Mouse (Mus musculus): ENCODE results near the gene E330021D16Rik.
"Not testable (repeated sequence)": the region's sequence is repeated elsewhere in the genome, so short reads cannot be mapped to it uniquely, and the experiment has no call there.

The E330021D16Rik gene

DNA sequence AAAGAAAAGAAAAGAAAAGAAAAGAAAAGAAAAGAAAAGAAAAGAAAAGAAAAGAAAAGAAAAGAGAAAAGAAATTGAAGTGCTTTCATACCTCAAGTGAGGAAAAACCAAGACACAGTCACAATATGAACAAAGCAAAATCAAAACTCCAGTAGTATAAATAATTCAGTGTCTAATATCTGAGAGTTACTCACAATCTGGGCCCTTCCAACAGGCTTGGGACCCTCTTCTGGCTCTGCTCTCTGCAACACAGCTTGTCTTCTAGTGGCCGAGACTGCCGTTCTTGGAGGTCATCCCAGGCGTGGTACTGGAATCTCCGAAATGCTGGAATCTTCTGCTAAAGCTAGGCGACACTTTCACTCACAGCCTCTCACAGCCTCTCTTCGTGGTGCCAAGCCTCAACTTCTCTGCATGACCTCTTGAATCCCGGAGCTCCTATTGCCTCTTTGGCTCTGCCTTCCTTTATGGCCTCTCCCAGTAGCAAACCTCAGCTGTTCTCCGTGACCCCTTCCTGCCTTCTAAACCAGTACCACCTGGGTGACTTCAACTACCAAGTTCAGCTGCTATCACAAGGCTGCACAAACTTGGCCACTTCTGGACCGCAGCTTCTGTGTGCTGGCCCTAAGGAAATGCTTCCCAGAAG lies at the start of gene E330021D16Rik:
TSS of gene E330021D16Rik (minus strand) at position 437 of the 643 bp plus-strand sequence.
- in situ Hi-C loops (cut with MboI) = no loop called here

DNA sequence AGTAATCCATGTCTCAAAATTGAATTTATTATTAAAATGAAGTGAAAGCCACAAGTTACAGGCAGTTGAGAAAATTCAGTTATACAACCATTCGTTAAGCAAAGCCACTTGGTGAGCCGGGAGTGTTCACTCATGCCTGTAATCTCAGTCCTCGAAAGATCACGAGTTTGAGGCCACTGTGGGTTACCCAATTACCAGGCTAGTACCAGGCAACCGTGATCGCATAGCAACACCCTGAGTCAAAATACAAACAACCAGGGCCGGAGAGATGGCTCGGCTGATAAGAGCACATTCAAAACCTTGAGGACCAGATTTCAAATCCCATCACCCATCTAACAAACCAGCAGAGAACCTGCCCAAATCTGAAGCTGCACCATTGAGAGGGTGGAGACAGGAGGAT lies 49.7 kb upstream of the E330021D16Rik start:
- in situ Hi-C loops (cut with MboI) = loop anchor here (5.0 kb wide), 1 partner anchor 52 kb away; no protein-coding TSS in a partner anchor

DNA sequence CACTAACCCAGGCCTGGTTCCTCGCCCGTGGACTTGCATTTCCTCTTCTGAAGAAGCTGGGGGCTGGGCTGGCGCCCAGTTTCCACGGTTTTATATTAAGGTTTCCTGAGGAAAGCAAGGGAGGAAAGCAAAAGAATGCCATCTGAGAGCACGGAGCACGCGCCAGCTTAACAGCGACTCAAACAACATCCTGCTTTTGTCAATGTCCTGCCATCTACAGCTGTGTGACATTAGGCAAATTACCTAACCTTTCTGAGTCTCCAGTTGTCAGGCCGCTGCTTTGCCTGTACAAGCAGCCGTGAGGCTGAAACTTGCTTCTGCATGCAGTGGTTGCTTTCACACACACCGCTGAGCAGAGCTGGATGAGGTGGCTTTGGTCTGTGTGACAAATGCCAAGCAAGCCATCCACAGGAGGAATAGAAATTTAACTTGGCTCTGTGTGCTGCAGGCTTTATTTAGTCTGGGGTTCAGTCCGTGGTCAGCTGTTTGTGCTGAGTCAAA lies 48.8 kb upstream of the E330021D16Rik start:
- in situ Hi-C loops (cut with MboI) = no loop called here

DNA sequence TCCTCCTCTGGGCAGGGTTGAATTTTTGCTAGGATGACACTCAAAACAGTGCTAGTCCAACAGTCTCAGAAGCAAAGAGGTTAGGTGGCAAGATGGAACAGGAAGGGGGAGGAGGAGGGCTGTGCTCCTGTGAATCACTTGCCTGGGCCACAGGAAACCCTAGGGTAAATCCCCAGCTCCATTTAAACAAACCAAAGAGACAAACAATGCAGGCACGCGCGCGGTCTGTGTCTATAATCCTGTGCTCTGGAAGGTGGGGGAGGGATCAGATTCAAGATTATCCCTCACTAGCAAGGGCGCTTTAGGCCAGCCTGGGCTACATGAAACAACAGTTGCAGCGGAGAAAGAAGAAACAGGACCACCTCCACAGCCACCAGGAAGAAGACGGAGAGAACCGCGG lies 48.1 kb upstream of the E330021D16Rik start:
- in situ Hi-C loops (cut with MboI) = no loop called here

DNA sequence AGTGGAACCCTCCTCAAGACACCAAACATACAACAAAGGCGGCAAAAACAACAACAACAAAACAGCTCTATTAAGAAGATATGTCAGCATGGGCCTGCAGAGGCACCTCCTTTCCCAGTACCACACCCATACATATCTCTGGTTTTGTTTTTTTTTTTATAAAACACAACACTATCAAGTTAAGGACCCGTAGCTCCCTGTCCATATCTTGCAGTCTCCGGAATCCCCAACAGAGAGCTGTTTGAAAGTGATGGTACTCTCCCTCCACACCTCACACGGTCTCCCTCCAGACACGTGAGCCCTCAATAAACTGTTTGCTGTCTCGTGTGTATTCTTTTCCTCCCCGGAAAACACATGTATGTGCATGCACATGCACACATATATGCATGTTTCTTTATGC lies 43.8 kb upstream of the E330021D16Rik start:
- in situ Hi-C loops (cut with MboI) = loop anchor here (5.0 kb wide), 1 partner anchor 37 kb away; no protein-coding TSS in a partner anchor

DNA sequence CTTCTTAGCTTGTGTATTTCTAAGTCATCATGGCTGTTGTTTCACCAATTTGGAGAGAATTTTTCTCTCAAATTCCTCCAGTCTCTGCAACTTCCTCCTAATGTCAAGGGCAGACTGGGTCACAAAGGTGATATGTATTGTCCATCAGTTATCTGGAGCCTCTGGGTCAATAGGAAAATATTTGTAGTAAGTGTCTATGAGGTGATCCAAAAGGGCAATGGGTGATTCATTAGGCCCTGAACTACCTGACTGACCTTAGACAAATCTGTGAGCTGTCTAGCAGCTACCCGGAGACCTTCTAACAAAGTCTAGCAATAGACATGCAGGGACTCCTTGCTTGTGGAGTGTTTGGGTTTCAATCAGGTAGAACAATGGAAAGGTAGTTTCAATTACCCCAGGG lies 40.9 kb upstream of the E330021D16Rik start:
- in situ Hi-C loops (cut with MboI) = loop anchor here (5.0 kb wide), 1 partner anchor 34 kb away; no protein-coding TSS in a partner anchor

DNA sequence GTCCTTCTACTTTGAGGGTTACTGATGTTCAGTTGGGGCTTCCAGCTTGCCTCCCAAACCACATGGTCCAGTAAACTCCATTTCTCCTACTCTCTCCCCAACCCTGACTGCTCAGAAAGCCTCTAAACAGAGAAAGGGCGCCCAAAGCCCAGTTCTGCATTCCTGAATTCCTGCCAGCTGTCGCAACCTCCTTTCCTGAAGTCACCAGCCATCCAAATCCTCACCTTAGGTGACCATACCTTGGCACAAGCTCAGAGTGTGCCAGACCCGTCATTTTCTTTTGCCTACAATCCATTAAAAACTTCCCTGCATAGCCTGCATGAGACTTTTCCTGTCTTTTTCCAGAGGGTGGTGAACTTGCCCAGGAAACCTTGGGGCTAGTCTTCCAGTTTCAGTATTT lies 40.3 kb upstream of the E330021D16Rik start:
- in situ Hi-C loops (cut with MboI) = loop anchor here (5.0 kb wide), 1 partner anchor 33 kb away; no protein-coding TSS in a partner anchor

DNA sequence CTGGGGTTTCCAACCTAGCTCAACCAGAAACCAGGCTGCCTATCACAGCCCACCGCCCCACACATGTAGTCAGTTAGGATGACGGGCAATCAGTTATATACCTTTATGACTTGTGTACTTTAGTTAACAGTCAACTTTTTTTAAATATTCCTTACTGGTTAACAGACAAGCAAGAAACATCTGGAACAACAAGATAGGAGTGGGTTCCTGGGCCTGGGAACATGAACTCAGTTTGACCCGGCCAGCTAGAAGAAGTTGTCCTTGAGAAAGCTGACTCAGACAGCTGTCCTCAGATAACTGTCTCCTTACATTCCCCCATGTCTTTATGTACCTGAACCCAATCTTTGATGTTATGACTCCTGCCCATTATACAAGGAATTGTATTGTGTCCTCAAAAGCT lies 37.3 kb upstream of the E330021D16Rik start:
- in situ Hi-C loops (cut with MboI) = no loop called here

DNA sequence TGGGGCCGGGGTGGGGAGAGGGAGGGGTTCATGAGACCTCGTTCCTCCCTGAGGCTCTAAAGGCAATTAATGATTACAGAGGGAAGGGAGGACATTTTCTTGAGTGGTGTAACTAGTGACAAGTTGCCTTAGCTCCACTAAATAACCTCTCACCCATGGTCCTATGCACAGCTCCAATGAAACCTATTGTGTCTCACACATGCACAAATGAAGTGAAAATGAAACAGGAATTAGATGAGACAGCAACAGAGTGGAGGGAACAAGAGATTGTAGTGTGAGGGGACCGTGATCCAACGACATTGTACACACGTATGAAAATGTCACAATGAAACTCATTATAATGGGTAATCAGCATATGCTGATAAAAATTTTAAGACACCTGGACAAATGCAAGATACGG lies 35.5 kb upstream of the E330021D16Rik start:
- in situ Hi-C loops (cut with MboI) = no loop called here

DNA sequence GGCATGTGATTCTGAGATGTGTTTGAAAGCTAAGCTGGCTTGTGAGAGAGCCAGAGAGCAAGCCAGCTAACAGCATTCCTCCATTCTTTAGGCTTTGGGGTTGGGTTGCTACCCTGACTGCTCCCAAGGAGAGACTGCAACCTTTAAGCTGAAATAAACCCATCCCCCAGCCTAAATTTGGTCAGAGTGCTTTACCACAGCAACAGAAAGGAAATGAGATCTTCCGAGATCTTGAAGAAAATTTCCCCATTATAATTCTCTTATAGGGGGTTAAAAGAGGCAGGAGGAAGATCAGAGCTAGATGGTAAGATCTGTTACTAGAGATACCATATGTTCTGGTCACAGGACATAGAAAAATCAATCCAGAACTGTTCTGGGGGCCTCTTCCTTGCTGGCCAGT lies 34.6 kb upstream of the E330021D16Rik start:
- in situ Hi-C loops (cut with MboI) = no loop called here

DNA sequence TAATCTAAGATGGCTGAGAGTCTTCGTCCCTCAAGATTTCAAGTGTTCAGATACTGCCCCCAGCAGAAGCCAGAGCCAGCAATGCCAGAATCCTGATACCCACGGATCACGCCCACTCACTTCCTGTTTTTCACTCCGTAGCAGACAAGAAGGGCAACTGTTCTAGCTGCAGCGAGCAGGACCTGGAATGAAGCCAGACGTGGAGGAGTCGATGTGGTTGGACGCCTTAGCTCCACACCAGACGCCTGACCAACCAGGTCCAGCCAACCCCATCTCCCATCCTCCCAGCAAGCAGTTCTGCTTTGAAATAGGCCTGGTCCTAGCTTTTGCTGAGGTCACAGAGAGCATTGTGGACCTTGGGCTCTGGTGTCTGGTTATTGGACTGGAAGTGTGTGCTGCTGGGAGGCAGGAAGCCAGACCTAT lies 33.9 kb upstream of the E330021D16Rik start:
- in situ Hi-C loops (cut with MboI) = no loop called here

DNA sequence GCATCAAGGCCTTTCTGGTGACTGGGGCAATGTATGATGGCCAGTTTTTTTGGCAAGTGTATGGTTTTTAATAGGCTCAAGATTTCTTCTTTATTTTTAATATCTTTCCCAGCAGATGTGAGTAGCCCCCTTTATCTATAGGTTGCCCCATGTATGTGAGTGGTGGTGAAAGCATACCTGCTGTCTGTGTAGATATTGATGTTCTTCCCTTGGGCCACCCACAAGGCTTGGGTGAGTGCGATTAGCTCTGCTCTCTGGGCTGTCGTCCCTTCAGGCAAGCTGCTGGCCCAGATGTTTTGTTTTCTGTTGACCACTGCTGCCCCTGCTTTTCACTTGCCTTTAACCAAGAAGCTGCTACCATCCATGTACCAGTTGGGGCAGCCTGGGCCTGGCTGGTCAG lies 23.8 kb upstream of the E330021D16Rik start:
- in situ Hi-C loops (cut with MboI) = not testable (repeated sequence)

DNA sequence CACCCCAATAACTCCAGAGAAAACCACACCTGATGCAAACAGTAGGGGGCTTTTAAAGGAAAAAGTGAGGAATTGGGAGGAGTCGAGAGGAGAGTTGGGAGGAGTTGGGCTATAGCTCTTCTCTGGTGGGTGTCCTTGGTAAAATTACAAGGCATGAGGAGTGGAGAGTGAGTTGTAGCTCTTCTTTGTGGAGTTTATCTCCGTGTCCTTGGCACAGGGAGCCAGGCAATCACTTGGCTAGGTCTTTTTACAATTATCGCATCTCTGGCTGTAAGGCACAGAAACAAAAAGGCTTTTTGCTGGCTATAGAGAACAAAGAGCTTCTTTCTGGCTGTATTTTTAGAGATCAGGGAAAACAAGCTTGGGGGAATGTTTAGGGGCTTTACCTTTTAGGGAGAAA lies 20.8 kb upstream of the E330021D16Rik start:
- in situ Hi-C loops (cut with MboI) = not testable (repeated sequence)

DNA sequence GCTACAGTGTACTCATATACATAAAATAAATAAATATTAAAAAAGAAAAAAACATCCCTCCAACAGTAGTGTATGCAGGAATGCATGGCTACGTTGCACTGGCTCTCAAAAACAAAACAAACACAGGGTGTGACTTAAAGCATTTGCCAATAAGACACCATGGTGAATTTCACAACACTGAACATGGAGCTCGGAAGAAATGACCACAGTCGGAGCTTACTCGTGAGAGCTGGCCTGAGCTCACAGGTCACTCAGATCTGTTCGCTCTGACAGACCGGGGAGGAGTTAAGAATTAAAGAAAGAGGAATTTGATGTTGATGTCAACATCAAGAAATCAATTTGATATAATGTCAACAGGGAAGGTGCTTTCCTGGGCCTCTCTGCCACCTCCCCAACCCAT lies 18.2 kb upstream of the E330021D16Rik start:
- in situ Hi-C loops (cut with MboI) = no loop called here

DNA sequence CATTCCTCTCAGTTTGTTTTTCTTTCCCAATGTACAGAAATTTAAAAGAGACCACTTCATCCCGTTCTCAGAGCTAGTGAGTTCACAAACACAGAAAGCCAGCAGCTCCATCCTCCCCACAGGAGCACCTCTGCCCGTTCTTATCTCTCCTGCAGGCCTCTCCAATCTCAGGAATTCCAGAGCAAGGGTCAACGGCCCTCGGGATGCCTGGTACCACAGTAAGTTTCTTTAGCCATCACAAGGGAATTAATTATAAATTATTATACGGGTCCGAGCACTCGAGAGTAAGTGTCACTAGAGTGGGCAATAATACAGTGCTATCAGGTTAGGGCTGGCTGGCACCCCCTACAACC lies 16.5 kb upstream of the E330021D16Rik start:
- in situ Hi-C loops (cut with MboI) = no loop called here

DNA sequence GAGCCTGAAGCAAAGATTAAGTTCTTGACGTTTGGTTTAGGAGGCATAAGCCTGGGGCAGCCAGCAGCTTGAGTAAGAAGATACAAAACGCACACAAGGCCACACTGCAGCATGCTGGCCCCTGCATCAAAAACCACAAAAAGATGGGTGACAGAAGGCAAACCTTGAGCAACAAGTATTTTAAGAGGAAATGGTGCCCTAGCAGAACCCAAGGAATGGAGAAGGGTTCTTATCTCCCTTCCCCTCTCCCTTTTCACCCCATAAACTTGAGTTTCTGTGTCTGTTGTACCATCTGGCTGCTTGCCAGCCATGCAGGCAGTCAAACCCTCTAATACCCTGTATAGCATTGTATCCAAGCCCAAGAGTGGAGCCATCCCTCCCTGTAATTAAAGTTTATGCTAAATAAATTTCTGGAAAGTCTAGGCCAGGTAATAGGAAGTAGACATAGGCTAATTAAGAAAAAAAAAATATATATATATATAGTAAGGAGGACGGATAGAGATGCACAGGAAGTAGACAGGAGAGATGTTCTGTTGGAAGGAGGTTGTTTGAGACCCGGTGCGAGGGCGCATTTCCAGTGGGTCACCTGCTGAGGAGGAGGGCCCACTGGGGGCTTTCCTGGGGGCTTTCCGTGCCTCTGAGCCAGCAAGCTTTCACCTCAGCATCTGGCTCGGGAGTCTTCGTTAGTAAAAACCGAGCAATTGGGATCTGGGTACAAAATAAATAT lies 16.0 kb upstream of the E330021D16Rik start:
- in situ Hi-C loops (cut with MboI) = no loop called here

DNA sequence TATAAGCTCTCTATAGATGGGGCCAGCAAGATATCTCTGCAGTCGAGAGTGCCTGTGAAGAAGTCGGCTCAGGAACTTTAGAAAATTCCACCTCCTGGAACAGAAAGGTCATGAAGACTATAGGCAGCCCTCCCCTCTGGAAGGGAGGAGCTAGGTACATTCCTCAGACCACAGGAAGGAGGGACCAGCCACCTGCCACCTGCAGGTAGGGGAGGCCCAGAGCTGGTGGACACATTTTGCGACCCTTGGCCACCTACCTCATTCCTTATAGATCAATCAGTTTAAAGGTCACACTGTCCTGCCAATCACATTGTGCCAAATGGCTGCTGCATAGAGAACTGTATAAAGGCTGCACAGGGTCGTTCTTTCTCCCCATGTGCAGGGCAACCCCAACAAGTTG lies 14.1 kb upstream of the E330021D16Rik start:
- in situ Hi-C loops (cut with MboI) = loop anchor here (10.0 kb wide), 1 partner anchor 85 kb away; no protein-coding TSS in a partner anchor

DNA sequence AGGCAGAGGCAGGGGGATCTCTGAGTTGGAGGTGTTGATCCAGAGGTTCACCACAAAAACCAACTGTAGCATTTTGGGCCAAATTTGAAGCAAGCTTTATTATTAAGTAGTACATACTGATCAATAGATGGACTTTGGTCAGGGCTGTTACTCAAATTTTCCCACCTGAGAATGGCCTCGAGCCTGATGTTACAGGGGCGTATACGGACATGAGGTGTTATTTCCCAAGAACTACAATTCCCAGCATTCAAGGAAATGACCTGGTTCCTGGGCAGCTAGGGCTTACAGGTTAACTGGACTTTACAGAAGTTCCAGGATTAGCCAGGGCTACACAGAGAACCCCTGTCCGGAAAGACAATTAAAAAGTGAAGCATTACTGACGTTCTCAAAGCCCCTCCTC lies 13.0 kb upstream of the E330021D16Rik start:
- in situ Hi-C loops (cut with MboI) = loop anchor here (10.0 kb wide), 1 partner anchor 86 kb away; no protein-coding TSS in a partner anchor

DNA sequence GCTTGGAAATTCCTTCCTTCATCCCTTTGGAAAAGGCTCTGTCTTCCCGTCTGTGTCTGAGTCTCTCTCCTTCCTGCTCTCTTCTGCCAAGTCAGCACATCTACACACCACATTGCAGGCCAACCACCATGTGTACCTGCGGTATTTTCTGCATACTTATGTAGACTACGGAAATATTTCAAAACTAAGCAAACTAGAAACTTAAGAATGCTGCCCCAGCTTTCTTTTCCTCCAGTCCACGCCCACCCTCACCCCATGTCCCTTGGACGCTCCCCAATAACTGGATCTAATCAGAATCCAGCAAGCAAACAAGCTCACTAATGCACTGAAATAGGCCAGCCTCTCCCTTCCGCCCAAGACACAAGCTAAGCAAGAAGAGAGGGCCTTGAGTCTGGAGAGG lies 11.9 kb upstream of the E330021D16Rik start:
- in situ Hi-C loops (cut with MboI) = loop anchor here (10.0 kb wide), 1 partner anchor 88 kb away; no protein-coding TSS in a partner anchor

DNA sequence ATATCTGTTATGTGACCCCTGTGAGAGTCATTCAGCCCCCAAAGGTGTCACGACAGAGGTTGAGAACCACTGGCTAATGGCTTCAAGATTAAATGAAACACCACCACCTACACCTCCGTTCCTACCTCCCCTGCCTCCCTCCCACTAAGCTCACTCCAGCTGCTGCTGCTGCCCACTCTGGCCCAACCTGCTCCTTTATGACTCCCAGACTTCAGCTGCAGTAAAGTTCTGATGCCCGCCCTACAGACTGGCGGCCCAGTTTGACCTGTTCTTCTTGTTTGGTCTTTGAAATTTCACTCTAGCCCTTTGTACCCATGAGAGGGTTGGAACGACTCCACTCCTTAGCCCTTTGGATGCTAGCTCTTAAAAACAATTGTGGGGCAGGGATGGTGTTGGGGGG lies 10.6 kb upstream of the E330021D16Rik start:
- in situ Hi-C loops (cut with MboI) = loop anchor here (10.0 kb wide), 1 partner anchor 89 kb away; no protein-coding TSS in a partner anchor

DNA sequence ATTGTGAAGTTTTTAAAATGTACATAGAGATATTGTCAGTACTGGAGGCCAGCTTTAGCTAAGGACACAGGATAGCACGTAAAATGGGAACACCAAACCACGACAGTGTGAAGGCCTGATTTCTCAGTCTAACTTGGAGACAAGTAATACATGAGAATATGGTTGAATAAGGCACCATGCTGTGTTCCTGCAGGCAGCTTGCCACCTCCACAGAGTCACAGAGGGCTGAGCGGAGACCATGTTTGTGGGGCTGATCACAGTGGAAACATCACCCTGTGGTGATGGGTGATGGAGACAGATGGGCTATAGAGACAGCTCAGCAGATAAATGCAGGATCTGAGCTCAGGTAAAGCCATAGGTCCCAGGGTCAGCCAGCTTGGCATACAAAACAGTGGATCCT lies 8.8 kb upstream of the E330021D16Rik start:
- in situ Hi-C loops (cut with MboI) = loop anchor here (5.0 to 10.0 kb wide), 3 partner anchors 33 to 133 kb away; no protein-coding TSS in a partner anchor

DNA sequence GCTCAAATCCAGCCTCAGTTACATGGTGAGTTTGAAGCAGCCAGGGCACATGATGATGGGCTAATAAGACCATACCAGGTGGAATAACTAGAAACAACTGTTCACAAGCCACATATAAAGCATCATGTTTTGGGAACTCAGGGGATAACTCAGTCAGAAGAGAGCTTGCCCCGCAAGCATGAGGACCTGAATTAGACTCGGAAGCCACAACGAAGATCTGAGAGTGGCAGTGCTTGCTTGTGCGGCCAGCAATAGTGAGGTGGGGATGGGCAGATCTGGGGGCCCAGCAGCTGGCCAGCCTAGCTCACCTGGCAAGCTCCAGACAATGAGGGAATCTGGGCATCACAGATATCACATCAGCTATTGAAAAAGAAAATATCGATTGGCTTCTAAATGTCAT lies 7.8 kb upstream of the E330021D16Rik start:
- in situ Hi-C loops (cut with MboI) = loop anchor here (5.0 to 10.0 kb wide), 3 partner anchors 34 to 134 kb away; no protein-coding TSS in a partner anchor

Measured in mature B cell (primary cell).